Mouse (Mus musculus): ENCODE data around the gene Sipa1.

The Sipa1 gene

DNA sequence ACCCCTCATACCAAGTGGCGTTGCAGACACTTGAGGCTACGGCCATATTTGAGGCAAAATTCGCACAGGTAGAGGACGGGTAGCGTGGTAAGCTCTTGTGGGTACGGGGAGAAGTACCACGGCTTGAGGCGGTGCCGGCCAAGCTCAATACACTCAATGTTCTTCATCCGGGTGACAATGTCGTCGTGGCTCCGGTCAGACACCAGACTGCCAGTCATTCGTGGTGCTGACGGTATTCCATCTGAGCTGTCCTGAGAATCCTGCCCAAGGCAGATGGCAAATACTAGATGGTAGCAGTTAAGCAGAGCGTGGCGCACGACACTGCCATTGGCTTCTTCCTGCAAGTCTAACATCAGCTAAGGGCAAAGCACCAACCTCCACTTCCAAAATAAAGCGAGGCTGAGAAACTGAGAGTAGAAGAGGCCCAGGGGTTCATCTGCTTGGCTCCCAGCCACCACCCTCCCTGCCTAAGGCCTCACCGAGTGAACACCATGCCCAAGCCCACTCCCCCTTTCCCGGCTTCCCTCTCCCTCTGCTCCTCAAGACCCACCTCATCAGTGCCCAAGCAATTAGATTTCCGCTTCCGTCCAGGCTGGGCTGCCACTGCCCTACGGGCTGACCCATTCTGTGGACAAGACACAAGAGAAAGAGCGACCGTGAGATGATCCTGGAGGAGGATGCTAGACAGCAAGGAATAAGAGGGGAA, 55.6 kb downstream of the Sipa1 start:
- no peak for DNase-seq (ENCODE audit: low spot score in 2 of 2)

DNA sequence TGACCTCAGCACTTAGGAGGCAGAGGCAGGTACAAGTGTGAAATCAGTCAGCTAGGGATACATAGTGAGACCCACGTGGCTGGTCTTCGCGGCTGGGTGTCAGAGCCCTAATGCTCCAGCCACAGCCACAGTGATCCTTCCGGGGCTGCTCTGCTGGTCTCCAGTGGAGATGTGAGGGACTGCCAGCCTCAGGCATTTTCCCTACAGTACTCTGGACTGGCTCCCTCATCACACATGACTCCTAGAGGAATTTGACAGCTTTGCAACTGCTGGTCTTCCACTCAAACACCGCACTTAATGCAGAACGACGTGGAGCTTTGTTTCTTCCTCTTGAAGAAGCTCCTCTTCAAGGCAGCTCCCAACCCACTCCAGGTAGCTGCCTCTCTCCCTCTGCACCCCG, 57.3 kb downstream of the Sipa1 start:
- DNase-seq (ENCODE audit: low spot score in 2 of 2): peak in 1 of 2 experiments; percentile 46

DNA sequence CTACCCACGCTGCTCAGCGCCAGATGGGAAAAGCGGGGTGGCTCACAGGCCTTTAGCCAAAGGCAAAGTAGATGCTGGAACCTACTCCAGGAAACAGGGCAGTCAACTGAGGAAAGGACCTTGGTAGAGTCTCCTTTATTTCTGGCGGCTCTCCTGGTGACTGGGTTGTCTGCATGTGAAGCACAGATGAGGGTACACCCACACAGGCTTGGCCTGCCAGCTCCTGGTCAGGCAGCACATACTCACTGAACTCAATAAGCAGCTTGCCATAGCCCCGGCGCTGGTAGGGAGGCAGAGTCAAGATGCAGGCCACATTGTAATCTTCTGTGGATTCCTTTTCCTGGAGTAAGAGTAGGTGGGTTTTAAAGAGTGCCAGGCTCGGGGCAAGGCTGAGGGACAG, 58.4 kb downstream of the Sipa1 start:
- peak in 1 of 2 experiments; percentile 37 for DNase-seq (ENCODE audit: low spot score in 2 of 2)

DNA sequence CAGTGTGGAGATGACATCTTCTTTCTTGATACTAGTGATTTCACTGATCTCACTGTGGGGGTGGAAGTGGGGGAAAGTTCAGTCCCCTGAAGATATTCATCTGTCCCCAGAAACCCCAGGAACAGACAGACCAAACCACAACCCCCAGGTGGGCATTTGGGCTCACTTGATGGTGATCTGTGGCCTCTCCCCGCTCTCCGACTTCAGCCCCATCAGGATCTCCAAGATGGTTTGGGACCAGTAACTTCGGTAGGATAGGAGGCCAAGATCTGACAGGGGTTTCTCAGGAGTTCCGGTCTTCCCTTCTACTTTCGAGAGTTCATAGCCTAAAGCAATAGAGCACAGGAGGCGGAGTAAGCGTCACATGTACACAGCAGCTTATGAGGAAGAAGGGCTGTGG, 59.8 kb downstream of the Sipa1 start:
- no peak for DNase-seq (ENCODE audit: low spot score in 2 of 2)

DNA sequence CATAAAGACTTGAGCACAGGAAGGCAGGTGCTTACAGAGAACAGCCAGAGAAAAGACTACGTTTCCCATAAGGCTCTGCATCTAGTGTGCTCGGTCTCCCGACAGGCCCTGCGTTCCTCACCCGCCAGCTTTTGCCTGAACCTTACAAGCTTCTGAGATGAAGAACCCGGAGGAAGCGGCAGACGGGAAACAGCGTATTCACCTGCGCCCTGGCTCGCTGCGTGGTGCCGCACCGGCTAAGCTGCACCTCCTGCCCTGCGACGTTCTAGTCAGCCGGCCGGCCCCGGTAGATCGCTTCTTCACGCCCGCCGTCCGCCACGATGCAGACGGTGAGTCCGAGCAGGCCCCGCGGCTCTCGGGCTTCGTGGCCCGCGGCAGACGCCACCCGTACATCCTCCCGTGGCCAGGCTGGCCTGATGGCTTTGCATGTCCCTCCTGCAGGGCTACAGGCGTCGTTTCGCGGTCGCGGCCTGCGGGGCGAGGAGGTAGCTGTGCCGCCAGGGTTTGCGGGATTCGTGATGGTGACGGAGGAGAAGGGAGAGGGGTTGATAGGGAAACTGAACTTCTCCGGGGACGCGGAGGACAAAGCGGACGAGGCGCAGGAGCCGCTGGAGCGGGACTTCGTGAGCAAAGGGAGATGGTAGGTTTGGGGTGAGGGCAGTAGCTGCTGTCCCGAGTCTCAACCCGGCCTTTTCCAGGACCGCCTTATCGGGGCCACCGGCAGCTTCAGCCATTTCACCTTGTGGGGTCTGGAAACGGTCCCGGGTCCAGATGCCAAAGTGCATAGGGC, 61.6 kb downstream of the Sipa1 start, which contains the start of gene Rnaseh2c:
Gene Rnaseh2c (plus strand): TSS at position 122 of the 790 bp plus-strand sequence.
- peak; percentile 87 to 90 for DNase-seq (ENCODE audit: low spot score in 2 of 2)
